Mouse (Mus musculus) layer of hippocampus, postnatal 10 days (tissue): ENCODE measurements around the gene Pdss2. TPM values are rescaled to one million over a fixed set of nuclear protein-coding genes. Genes with fewer than 3 reads are reported as not detected.
"Not testable (repeated sequence)": the region's sequence is repeated elsewhere in the genome, so short reads cannot be mapped to it uniquely, and the experiment has no call there.

Experiments
- DNase-seq, 2 experiments: peaks; one replicate each; pipeline ENCODE4 v3.0.0; 2021; ENCODE audit warnings: low spot score in 2 of 2
- total RNA-seq, 2 experiments: library from RNA; stranded (reverse); gene quantifications; 2 replicates each; pipeline ENCODE4 v1.2.3; 2021

Gene Pdss2
- total RNA-seq, 2 experiments from 2014 or later, result 16.8 to 21.5 TPM

DNA sequence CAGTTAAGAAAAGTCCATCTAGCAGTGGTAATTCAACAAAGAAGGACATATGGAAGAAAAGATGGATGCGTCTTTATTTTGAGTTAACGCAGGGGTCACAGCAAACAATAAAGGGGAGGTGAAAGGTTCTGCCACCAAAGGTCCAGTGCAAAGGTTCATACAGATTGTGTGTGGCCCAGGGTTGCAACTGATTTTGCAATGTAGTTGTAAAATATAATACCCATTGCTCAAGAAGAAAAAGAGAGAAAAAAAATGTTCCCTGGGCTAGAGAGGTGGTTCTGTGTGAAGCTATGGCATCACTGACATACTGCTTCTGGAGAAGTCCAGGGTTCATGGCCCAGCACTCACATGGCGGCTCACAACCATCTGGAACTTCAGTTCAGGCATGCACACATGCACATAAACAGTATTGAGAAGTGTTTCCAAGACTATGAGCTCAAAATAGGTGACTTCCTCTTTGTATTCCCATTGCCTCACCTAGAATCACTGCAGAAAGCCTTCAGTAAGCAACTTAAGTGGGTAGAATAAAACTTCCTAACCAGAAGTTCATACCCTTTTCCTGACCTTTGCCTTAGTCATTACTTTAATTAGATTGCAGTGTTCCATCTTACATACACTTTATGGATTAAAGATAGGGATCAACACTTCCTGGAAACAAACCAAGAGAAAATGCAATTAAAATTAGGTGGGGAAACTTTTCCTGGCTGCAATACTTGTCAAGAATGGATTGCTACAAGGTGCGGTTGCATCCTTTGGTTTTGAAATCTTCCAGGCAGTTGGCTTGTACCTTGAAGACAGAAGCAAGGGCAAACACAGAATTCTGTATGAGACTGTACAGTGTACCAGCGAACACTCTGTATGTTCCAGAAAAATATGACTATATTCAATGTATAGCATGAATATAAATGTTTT is 14.7 kb downstream of the Pdss2 start:
- no peak for DNase-seq

DNA sequence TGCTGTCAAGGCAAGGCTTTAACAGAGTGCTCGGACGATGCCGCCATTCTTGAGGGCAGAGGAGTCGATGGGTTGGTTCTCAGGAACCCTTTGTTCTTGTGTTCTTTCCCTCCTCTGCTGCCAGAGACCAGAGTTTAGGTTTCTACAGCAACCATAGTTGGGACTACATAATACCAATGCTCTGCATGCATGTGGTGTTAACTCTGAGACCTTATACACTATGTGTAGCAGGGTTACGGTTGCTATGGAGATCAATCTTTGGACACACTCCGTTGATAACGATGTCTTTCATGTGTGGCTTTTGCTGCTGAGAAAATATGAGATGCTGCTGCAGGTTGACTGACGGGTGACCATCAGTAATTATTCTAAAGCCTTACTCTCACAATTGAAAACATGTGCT is 20.9 kb downstream of the Pdss2 start:
- DNase-seq, result no peak

- DNase-seq, result no peak
These were observed 23.0 kb downstream of the Pdss2 start for GRCm38 (mm10) chr10:43244262-43244806.

- DNase-seq, result no peak
These were observed 24.3 kb downstream of the Pdss2 start for GRCm38 (mm10) chr10:43245461-43246200.

GRCm38 (mm10) chr10:43247994-43248393 is 26.7 kb downstream of the Pdss2 start:
- no peak for DNase-seq

GRCm38 (mm10) chr10:43252324-43252723 is 31.0 kb downstream of the Pdss2 start:
- DNase-seq, result no peak

DNA sequence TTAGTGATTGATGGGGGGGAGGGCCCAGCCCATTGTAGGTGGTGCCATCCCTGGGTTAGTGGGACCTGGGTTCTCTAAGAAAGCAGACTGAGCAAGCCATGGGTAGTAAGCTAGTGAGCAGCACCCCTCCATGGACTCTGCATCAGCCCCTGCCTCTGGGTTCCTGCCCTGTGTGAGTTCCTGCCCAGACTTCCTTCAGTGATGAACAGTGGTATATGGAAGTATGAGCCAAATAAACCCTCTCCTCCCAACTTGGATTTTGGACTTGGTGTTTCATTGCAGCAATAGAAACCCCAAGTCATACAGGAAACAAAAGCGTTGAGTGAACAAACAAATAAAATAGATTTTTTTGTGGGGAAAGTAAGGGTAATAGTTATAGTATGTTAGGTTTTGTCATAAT is 35.7 kb downstream of the Pdss2 start:
- DNase-seq, result not testable (repeated sequence)

DNA sequence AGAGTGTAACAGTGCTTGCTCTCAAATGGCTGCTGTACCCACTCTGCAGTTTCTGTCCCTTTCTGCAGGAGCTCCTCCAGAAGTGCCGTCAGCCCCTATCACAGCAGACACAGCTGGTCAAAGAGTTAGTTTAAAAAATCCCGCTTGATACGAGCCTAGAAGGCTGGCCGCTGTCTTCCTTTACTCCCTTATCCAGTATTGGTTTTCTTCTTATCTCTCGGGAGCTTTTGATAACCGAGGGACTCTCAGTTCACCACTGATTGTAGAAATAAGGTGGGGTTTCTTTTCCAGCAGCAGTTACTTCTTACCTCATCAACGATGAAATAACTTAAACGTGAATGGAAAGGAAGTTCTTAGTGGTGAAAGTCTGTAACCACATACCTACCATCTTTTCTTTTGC is 36.2 kb downstream of the Pdss2 start:
- DNase-seq, result not testable (repeated sequence)

DNA sequence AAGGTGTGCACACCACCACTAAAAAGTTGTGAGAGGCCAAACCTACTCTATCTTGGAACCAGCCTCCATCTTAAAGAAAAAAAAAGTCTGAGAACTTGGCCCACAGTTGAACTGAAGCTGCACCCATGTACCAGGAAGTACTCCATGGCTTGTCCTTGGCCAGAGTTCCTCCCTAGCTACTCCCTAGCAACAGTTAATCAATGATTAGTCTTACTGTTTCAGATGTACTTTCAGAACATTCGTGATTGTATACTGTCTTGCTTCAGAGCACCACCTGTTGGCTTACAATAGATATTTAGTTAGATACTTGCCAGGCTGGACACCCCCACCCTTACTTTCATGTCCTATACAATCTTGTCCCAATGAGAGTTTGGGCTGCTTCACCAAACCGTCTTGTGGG is 50.0 kb downstream of the Pdss2 start:
- no peak for DNase-seq

DNA sequence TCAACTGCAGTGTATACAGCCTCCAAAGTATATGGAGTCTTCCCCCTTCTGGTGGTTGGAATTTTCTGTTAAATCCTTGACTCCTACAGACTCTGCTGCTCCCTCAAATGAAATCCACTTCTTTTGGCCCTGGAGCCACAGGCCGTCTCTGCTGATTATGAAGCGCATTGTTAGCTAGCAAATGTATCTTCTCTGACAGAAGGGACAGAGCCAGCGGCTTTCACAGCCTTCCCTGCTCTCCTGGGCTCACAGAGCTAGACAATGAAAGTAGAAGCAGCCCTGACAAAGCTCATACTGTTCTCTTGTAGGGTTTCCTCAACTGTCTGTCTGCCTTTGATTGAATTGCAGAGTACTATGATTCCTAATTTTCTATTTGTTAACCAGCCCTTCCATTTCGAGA is 51.1 kb downstream of the Pdss2 start:
- DNase-seq, result no peak

DNA sequence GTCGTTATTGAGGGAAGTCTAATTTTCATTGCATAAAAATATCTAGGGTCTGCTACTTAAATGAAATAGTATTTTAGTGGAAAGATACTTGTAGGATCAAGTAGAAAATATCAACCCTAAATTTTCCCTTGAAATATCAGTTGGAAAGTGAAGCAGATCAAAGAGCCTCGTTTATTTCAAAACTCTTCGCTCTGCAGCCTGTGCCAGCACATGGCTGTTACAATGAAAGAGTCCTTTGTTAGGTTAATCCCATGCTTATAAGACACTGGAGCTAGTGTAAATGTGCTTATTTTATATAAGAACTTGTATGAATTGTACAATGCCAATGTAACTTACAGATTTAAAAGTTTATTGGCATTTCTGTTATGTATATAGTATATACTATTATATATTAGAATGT is 51.8 kb downstream of the Pdss2 start:
- DNase-seq, result no peak

DNA sequence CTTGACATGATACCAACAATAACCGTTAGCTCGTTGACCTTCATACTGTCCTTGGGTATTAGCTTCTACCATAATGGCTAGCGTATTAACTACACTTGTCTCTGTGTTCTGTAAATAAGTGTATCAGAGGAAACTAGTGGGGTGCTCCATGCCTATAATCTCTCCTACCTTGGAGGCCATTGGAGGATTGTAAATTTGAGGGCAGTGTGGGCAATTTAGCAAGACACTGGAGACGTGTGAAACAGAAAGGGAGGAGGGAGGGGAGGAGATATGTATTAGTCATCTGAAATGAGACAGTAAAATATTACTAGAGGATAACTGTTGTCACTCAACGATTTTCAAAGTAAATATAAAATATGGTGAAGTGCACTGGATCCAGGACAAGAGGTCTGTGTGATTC is 54.2 kb downstream of the Pdss2 start:
- DNase-seq, result no peak

- no peak for DNase-seq
These were observed 54.9 kb downstream of the Pdss2 start for GRCm38 (mm10) chr10:43276116-43276659.

DNA sequence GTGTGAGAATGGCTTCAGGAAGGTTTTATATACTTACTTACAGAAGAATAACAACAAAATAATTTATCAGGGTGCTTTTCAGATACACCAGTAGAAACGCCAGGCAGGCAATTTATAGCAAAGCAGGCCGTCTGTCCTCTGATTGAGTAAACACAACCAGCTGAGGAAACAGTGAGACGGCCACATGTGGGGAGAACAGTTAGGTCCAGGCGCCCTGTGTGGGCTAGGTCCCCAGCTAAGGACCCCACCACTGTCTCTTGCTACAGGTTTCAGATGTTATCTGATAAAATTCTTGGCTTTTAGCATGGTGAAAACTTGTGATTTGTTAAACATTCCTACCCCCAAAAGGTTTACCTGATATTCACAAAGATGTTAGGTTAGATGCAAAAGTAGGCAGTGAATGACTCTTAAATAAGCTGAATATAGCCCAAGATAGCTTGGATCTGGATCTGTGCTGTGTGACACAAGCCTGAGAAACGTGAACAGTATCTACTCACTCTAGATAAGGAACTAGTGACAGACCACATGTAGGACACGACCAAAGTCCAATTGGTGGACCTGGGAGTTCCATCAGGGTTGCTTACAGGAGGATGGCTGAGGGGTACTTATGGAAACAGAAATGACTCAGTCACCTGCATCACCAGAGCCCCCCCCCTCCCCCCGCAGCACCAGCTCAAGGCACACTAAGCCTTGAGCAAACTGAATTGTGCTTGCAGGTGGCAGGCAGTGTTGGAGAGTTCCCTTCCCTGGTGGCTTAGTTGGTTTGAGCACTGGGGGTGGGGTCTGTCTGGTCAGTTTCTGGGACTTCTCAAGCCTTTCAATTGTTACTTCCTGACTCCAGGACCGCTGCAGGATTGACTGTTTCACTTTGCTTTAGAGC is 56.2 kb downstream of the Pdss2 start:
- no peak for DNase-seq

DNA sequence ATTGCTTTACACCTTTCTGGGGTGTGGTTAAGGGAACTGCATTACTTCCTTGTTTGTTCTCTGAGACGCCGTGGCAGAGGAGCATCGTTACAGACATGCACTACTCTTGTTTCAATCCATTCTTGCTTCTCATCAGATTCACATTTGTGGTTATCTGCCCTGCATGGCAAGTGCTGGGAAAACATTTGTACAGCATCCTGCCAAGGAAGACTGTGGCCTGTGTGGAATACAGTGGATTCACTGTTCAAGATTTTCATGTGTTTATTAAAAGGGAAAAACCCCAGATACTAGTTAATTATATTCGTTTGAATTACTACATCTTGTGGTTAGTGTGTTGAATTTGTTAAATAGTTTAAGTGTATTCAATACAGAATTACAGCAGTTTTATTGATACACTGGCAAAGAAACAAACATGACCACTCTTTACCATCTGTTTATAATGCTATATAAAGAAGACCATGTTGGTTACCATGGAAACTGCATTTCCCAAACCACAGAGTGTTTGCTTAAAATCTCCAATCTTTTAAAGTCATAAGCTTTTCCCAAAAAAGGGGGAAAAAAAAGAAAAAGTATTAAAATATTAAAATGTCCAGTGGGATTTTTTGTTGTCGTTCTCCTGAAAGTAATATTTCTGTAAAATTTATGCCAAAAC is 58.5 kb downstream of the Pdss2 start:
- DNase-seq, result no peak

DNA sequence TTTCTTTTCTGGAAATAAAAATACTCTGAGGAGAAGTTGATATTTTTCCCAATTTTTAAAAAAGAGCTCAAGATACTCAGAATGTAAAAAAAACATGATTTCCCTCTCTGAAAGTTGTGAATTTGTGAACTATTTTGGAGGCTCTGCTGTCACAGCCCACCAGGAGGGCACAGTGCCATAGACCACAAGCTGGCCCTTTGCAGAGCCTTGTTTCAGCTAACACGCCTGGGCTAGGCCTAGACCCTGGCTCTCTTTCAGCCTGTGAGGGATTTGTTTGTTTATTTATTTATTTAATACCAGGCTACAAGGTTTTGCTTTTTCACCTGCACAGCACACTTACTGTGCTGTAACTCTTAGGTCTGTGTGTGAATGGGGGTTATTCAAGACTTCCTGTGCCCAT is 64.3 kb downstream of the Pdss2 start:
- no peak for DNase-seq

- no peak for DNase-seq
These were observed 69.4 kb downstream of the Pdss2 start for GRCm38 (mm10) chr10:43290638-43291230.

DNA sequence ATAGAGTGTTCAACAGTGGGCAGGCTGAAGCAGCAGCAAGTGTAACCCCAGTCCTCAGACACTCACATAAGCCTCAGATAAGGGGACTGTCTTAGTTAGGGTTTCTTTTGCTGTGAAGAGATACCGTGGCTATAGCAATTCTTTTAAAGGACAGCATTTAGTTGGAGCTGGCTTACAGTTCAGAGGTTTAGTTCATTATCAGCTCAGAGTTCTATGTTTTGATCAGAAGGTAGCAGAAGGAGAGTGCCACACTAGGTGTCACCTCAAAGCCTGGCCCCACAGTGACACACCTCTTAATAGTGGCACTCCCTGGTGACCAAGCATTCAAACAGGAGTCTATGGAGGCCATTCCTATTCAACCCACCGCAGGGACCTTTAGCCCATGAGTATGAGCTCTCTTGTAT is 70.0 kb downstream of the Pdss2 start:
- DNase-seq, result no peak

GRCm38 (mm10) chr10:43292454-43292853 is 71.2 kb downstream of the Pdss2 start:
- DNase-seq, result no peak

GRCm38 (mm10) chr10:43294331-43294730 is 73.0 kb downstream of the Pdss2 start:
- DNase-seq, result no peak
